Mouse (Mus musculus): Measurements from ENCODE around the gene Nell1. TPM values are rescaled to one million over a fixed set of nuclear protein-coding genes. Genes with fewer than 3 reads are reported as not detected.

The Nell1 gene
- polyA plus RNA-seq, 1 experiment: 0.72 TPM

DNA sequence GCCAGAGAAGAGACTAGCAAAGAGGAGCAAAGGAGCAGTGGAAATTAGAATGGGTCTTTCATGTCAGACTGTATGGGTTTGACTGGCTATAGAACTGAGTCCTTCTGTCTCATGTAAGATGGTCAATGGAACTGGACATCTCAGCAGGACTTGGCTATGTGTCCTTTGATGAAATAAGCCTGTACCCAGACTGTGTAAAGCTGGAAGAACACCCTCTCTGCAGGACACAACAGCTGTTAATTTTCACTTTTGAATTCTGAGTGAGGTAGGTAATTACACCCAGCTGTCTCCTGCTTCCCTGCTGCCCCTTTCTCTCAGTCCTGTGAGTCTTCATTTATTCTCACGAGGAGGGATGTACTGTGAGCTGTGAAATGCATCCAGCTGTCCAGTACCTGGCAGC is 895.5 kb downstream of the Nell1 start:
- Histone ChIP-seq H3K27ac (ENCODE audit: insufficient read depth, low read length) (no peak overlapping the region), H3K4me3 (ENCODE audit: insufficient read depth, low read length) (no peak overlapping the region), H3K4me1 (ENCODE audit: control insufficient read depth, insufficient read depth, low read length) (no peaks in the 10 kb centered on the region)
- TF ChIP-seq POLR2A (IDR thresholded peaks at IDR 0.05; ENCODE audit: low read depth, low read length) (no peak), CTCF (IDR thresholded peaks at IDR 0.05; ENCODE audit: borderline replicate concordance, insufficient read depth, low read length) (no peak)

DNA sequence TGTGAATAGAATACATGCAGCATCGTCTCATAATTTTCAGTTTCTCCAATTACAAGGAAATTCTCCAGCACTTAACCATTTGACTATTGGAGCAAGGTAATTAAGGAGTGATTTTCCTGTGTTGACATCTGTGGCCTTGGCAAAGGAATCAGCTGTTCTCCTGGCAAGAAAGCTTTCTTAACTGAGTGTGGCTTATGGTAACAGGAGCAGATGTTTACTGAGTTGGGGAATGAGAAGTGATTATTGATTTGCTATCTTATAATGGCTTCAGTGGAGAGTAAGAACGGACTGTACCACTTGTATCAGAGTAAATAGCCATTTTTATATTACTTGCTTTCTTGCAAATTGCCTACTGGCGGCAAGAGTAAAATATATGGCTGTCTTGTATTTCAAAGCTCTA is 913.0 kb downstream of the Nell1 start:
- Histone ChIP-seq H3K4me1 (ENCODE audit: control insufficient read depth, insufficient read depth, low read length) (no peaks in the 10 kb centered on the region), H3K27ac (ENCODE audit: insufficient read depth, low read length) (no peak overlapping the region), H3K4me3 (ENCODE audit: insufficient read depth, low read length) (no peak overlapping the region)
- TF ChIP-seq POLR2A (IDR thresholded peaks at IDR 0.05; ENCODE audit: low read depth, low read length) (no peak), CTCF (IDR thresholded peaks at IDR 0.05; ENCODE audit: borderline replicate concordance, insufficient read depth, low read length) (no peak)

DNA sequence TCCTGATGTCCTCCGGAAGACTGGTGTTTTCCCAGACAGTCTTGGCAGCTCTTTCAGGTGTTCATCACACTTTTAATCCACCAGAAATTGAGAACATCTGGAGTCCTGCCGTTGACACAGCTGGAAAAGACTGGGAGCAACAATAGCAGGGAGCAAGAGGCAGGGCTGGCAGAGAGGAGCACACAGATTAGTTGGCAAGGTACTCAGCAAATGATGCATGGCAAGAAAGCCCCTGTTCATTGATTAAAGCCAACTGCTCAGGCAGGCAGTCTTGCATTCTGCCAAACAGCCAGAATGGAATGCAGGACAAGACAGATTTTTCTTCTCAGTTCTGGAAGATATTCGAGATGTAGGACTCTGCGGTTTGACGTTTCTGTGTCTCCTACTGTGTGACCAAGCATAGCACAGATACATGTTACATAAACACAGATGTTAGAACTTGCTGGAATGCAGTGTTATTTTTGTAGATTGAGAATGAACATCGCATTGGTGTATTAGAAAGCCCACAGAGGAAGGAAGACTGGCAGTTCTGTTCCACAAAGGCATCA is 925.0 kb downstream of the Nell1 start:
- TF ChIP-seq POLR2A (IDR thresholded peaks at IDR 0.05; ENCODE audit: low read depth, low read length) (no peak), CTCF (IDR thresholded peaks at IDR 0.05; ENCODE audit: borderline replicate concordance, insufficient read depth, low read length) (no peak)
- Histone ChIP-seq H3K4me1 (ENCODE audit: control insufficient read depth, insufficient read depth, low read length) (no peaks in the 10 kb centered on the region), H3K27ac (ENCODE audit: insufficient read depth, low read length) (no peak overlapping the region), H3K4me3 (ENCODE audit: insufficient read depth, low read length) (no peak overlapping the region)

Other genes starting within 250 kb of the Nell1 start
- gene Htatip2, start 215.7 kb upstream of the Nell1 start, polyA plus RNA-seq (2011; ENCODE audit: insufficient read length, low read depth, missing spikeins): 26.3 and 32.6 TPM in 2 replicates
- gene Prmt3, start 196.5 kb upstream of the Nell1 start, polyA plus RNA-seq (2011; ENCODE audit: insufficient read length, low read depth, missing spikeins): 39.2 and 42.5 TPM in 2 replicates
- gene Slc6a5, start 64.7 kb upstream of the Nell1 start, polyA plus RNA-seq (2011; ENCODE audit: insufficient read length, low read depth, missing spikeins): not detected in 2 replicates